Mouse (Mus musculus) thymus, adult 2 months (tissue): Measurements from ENCODE around the gene Selenbp1. TPM values are rescaled to one million over a fixed set of nuclear protein-coding genes. Genes with fewer than 3 reads are reported as not detected.
"Not testable (repeated sequence)": the region's sequence is repeated elsewhere in the genome, so short reads cannot be mapped to it uniquely, and the experiment has no call there.

Source experiments
- DNase-seq: peaks from one replicate; pipeline ENCODE4 v3.0.0; 2021
- H3K27ac ChIP-seq: fragments of 200-500 bp; 2 replicates; pipeline ENCODE4 v1.5.1; 2012; ENCODE audit warnings: low read length, control low read depth; ENCODE audit not compliant: control insufficient read depth, insufficient read depth
- H3K27me3 ChIP-seq: fragments of 200-500 bp; 2 replicates; pipeline ENCODE4 v1.6.1; 2012; ENCODE audit warnings: mild to moderate bottlenecking, low read length, moderate library complexity, mixed read lengths; ENCODE audit not compliant: control insufficient read depth, insufficient read depth
- H3K36me3 ChIP-seq: fragments of 200-500 bp; 2 replicates; pipeline ENCODE4 v1.6.1; 2012; ENCODE audit warnings: mild to moderate bottlenecking, low read length, moderate library complexity; ENCODE audit not compliant: control insufficient read depth, insufficient read depth
- H3K4me1 ChIP-seq: fragments of 200-500 bp; replicated peaks from 2 replicates; pipeline ENCODE4 v1.6.1; 2012; ENCODE audit warnings: low read length; ENCODE audit not compliant: control insufficient read depth, insufficient read depth
- H3K4me3 ChIP-seq: fragments of 200-500 bp; 2 replicates; pipeline ENCODE4 v1.5.1; 2012; ENCODE audit warnings: mild to moderate bottlenecking, low read length, control low read depth, moderate library complexity; ENCODE audit not compliant: control insufficient read depth, insufficient read depth
- CTCF ChIP-seq: fragments of 200-500 bp; IDR thresholded peaks from 2 replicates; pipeline ENCODE4 v1.5.1; 2012; ENCODE audit warnings: mild to moderate bottlenecking, control low read depth, low read length, moderate library complexity, borderline replicate concordance; ENCODE audit not compliant: control insufficient read depth, poor library complexity, insufficient read depth; ENCODE audit errors: extremely low read depth
- POLR2A ChIP-seq: fragments of 200-500 bp; IDR thresholded peaks from 2 replicates; pipeline ENCODE4 v1.6.1; 2012; ENCODE audit warnings: mild to moderate bottlenecking, low read length, control low read depth, moderate library complexity; ENCODE audit not compliant: control insufficient read depth, poor library complexity, insufficient read depth; ENCODE audit errors: extremely low read depth
- WGBS: fragments of 180-500 bp; shearing (Covaris S2); methylation state at CpG from one replicate; pipeline ENCODE4 v1.1.7; 2018; 5-methylcytosine and 5-hydroxymethylcytosine counted together
- polyA plus RNA-seq: library from polyadenylated mRNA; depleted of rRNA; stranded (reverse); fragments of >200 nt; gene quantifications from 2 replicates; pipeline ENCODE4 v1.2.3, GENCODE M21; 2012

The Selenbp1 gene
- polyA plus RNA-seq, 1 experiment, result 26.7 TPM

DNA sequence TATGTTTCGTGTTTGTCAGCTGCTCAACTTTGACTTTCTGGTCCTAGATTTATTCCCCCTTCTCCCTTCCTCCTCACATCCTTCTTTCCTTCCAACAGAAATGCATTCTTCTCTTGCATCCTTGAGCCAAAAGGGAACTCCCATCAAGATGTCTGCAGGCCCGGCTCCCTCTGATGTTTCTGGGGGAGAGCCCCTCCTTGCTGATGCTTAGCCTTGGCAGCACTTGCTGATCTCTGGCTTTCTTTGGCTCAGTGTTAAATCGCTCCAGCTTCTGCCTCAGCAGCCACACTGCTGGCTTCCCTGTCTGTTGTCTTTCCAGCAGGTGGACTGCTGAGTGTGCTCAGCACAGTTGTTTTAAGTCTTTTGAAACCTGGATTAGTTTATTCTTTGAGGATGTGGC, 11.8 kb upstream of the Selenbp1 start:
- no peak overlapping the region for H3K27ac ChIP-seq
- WGBS, result 74% methylated on average over 3 of the region's 3 CpGs
- TF ChIP-seq CTCF (no peak), POLR2A (no peak)
- H3K4me1 ChIP-seq, result peaks cover 3% of the 10 kb centered on the region
- H3K36me3 ChIP-seq, result no peaks in the 10 kb centered on the region
- no peak for DNase-seq
- H3K27me3 ChIP-seq, result no peaks in the 10 kb centered on the region; the same call in 1 of the 2 replicates
- H3K4me3 ChIP-seq, result no peak overlapping the region

DNA sequence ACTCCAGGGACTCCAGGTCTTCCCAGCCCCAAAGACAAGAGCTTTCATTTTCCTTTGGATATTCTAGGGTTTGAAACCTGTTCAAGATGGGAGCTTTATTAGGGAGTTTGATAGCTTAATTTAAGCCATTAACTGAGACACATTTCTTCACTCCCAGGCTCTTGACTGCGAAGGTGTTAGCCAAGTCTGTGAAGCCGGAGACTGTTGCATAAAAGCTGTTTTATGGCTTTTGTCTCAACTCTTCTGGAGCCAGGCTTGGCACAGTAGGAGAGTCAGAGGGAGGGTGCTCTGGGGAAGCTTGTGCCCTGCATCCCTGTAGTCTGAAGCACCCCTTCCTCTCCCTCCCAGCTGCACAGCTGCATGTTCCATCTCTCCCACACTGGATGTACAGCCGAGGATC, 10.5 kb upstream of the Selenbp1 start:
- H3K27ac ChIP-seq, result no peak overlapping the region
- H3K4me3 ChIP-seq, result no peak overlapping the region
- WGBS, result 78% methylated on average over 3 of the region's 3 CpGs
- DNase-seq, result no peak
- H3K27me3 ChIP-seq, result no peaks in the 10 kb centered on the region; the same call in 1 of the 2 replicates
- no peak for TF ChIP-seq CTCF
- TF ChIP-seq POLR2A, result no peak
- H3K4me1 ChIP-seq, result no peaks in the 10 kb centered on the region
- H3K36me3 ChIP-seq, result no peaks in the 10 kb centered on the region

DNA sequence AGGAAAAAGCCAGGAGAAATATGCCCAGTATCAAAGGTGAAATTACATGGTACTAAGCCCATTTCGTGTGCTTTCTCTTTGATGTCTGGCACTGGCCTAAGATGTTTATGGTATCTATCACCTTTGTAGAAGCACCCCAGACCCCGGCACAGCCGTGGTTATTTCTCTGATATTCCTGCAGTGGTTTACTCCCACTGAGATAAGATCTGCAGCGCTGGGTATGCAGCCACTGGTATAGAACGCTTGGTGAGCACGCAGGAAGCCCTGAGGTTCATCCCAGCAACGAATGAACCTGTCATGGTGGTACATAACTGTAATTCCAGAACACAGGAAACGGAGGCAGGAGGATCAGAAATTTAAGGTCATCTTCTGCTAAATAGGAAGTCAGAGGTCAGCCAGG, 8.2 kb upstream of the Selenbp1 start:
- 16% methylated on average over 8 of the region's 8 CpGs for WGBS

DNA sequence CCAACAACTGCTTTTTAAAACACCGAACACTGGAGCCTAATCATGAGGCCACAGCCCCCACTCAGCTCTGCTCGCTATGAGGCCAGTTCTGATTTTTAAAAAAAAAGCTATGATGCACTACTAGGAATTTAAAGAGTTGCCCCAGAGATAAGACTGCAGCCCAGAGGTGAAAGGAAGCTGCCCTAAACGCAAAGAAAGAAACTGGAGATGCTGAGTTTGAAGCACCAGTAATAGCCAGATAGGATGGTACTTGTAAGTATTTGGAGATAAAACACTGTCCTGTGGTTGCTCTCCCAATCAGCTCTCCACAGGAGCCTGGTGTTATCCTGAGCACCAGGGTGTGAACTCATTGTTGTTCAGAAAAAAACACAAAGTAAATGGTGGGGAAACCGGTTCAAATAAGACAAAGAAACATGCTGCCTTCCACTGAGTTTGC, 6.5 kb upstream of the Selenbp1 start:
- not testable (repeated sequence) for H3K4me1 ChIP-seq, H3K36me3 ChIP-seq, H3K27ac ChIP-seq, DNase-seq, H3K27me3 ChIP-seq, H3K4me3 ChIP-seq
- WGBS, result 81% methylated on average over 4 of the region's 4 CpGs

More for the DNA sequence above, 8.2 kb upstream of the Selenbp1 start:
- DNase-seq, result no peak
- H3K36me3 ChIP-seq, result no peaks in the 10 kb centered on the region
- H3K27ac ChIP-seq, result no peak overlapping the region
- TF ChIP-seq POLR2A (no peak), CTCF (no peak)
- H3K4me3 ChIP-seq, result no peak overlapping the region
- H3K27me3 ChIP-seq, result no peaks in the 10 kb centered on the region; the same call in 1 of the 2 replicates
- no peaks in the 10 kb centered on the region for H3K4me1 ChIP-seq

DNA sequence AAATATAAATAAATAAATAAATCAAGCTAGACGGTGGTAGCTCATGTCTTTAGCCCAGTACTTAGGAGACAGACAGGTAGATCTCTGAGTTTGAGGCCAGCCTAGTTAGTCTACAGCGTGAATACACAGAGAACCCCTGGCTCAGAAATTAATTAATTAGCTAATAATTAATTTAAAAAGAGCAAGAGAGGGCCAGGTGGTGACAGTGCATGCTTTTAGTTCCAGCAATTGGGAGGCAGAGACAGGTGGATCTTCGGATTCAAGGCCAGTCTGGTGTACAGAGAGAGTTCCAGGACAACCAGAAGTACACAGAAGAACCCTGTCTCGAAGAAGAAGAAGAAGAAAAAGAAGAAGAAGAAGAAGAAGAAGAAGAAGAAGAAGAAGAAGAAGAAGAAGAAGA, 3.9 kb upstream of the Selenbp1 start:
- not testable (repeated sequence) for H3K27ac ChIP-seq, DNase-seq, H3K4me1 ChIP-seq, H3K4me3 ChIP-seq, H3K27me3 ChIP-seq, H3K36me3 ChIP-seq
- WGBS, result 91% methylated on average over 4 of the region's 4 CpGs

DNA sequence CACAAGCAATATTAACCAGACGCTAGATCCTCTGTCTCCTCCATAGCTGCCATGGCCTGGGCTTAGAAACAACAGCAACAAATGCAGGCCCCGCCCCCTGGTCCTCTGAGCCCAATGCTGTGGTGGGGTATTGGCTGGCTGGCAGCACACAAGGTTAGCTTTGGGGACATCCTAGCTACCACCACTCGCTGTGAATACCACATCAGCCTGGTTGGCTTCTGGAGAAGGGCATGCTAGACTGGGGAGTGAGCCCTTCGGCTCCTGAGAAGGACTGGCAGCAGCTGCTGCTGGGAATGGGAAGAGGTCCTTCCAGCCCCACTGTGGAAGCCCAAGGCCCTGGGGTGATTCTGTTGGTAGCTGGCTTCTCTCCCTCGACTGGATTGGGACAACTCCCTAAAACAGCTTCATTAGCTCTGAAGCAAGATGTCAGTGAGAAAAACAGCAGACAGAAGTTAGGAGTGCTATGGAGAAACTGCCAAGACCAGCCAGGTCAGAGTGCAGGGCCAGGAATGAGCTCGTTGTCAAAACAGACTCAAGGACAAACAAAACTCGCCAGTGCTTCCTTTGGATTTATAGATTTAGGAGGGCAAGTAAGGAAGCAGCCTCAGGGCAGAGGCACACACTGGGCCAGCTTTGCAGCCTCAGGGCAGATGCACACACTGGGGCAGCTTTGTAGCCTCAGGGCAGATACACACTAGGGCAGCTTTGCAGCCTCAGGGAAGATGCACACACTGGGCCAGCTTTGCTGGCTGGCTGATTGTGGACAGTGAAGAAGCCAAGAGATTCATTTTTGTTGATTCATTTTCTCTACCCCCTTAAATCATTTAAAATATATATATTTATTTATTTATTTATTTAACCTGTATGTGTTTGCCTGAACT, 2.2 kb upstream of the Selenbp1 start:
- WGBS, result 85% methylated on average over 7 of the region's 7 CpGs
- DNase-seq, H3K4me1 ChIP-seq: not testable (repeated sequence)

DNA sequence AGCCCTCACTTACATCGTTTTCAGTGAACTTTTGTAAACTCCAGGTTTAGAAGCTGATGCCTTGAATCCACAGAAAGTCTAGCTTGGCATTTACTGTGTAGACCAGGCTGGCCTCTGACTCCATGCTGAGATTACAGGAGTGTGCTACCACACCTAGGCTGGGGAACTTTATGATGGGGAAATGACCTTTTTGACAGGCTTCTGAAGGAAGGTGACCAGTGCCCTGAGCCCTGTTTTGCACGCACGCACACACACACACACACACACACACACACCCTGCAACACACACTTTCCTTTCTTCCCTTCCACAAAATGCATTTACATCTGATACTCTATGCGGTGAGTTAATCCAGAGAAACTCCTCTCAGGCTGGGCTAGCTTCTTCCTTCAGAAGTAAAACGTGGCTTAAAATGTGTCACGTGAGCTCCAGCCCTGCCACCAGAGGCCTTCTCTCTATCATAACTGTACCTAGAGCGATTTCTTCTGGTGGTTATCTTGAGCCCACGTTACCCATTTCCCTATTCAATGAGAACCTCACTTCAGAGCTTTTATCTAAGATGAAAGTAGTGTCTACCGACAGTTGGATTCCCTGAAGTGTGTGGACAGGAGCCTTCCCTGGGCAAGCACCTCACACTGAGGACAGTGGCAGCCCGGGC, 1.3 kb upstream of the Selenbp1 start:
- H3K4me3 ChIP-seq, H3K27me3 ChIP-seq, DNase-seq, H3K27ac ChIP-seq, H3K36me3 ChIP-seq, H3K4me1 ChIP-seq: not testable (repeated sequence)
- 86% methylated on average over 10 of the region's 10 CpGs for WGBS

More for the DNA sequence above, 2.2 kb upstream of the Selenbp1 start:
- not testable (repeated sequence) for H3K36me3 ChIP-seq, H3K27me3 ChIP-seq, H3K27ac ChIP-seq, H3K4me3 ChIP-seq

DNA sequence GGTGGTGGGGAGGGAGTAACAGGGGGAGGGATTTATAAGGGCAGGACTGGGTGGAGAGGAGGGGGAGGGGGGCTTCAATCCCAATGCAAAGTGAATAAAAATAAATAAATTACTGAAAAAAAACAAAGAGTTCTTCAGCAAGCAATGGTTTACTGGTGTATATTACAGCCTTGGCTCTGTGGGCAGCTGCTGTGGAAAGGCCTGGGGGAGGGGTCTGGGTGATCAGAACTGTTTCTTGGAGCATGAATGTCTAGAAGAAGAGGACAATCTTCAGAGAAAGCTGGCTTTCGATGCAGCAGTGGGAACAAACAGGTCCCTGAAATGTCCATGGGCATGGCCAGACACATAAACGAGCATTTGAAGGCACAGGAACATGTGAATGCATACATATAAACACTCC, 577 bp upstream of the Selenbp1 start:
- H3K4me3 ChIP-seq, DNase-seq, H3K27me3 ChIP-seq, H3K4me1 ChIP-seq, H3K36me3 ChIP-seq, H3K27ac ChIP-seq: not testable (repeated sequence)
- 77% methylated on average over 2 of the region's 2 CpGs for WGBS

DNA sequence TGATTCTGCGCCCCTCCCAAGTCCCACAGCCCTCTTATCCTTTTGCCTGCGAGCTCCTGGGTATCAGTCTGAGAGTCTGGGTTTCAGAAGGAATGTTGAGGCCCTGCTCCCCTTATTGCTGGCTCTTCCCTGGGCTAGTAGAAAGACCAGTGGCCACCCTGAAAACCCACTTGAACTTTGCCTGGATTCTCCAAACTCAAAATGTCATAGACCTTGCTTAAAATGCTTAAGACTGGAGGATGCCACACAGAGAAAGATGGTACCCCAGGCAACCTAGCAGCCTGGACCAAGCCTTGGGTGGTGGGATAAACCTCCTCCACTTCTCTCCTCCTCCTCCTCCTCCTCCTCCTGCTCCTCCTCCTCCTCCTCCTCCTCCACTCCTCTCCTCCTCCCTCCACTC, 748 bp downstream of the Selenbp1 start:
- DNase-seq, H3K4me1 ChIP-seq, H3K4me3 ChIP-seq, H3K27ac ChIP-seq, H3K36me3 ChIP-seq, H3K27me3 ChIP-seq: not testable (repeated sequence)
- no CpG with 5 or more reads among the region's 2 CpGs for WGBS

DNA sequence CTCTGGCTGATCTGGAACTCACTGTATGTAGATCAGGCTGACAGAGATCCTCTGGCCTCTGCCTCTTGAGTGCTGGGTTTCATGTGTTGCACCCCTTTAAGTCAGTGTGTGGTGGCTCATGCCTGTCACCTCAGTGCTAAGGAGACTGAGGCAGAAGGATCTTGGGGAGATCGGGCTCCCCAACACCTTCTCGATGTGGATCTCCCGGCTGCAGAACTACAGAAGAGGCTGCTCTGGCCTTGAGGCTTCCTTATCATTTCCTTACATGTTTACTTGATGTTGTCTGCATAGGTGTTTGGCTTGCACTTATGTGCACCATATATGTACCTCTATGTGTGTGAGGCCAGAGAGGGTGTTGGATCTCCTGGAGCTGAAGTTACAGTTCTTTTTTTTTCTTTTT, 1.7 kb downstream of the Selenbp1 start:
- H3K4me1 ChIP-seq, H3K27ac ChIP-seq, H3K27me3 ChIP-seq, DNase-seq, H3K4me3 ChIP-seq, H3K36me3 ChIP-seq: not testable (repeated sequence)
- 97% methylated on average over 3 of the region's 3 CpGs for WGBS
